Mouse (Mus musculus): ENCODE measurements at regions not wholly inside any gene's neighbourhood (a gene's known extent, or its start where the extent isn't known, plus 50 kb on each side); places are given as distances from the start of the nearest gene placed in this dataset.

GRCm38 (mm10) chr11:90088473-90088872, 58.3 kb downstream of the Tmem100 start:
- no peak for ATAC-seq (ENCODE audit: low FRiP score)
- WGBS, result 88% methylated on average over 4 of the region's 4 CpGs

GRCm38 (mm10) chr11:90094052-90094451, 63.9 kb downstream of the Tmem100 start:
- 84% methylated on average over 7 of the region's 7 CpGs for WGBS

More at GRCm38 (mm10) chr11:90088473-90088872, 58.3 kb downstream of the Tmem100 start:
- Histone ChIP-seq H3K4me3 (replicated peaks) (no peak overlapping the region), H3K4me1 (peaks cover 4% of the 10 kb centered on the region; the same call in 1 of the 2 replicates), H3K36me3 (replicated peaks) (no peaks in the 10 kb centered on the region), H3K9ac (no peak overlapping the region), H3K4me2 (no peak overlapping the region), H3K9me3 (no peaks in the 10 kb centered on the region), H3K27me3 (no peaks in the 10 kb centered on the region), H3K27ac (no peak overlapping the region)

GRCm38 (mm10) chr11:90094700-90095355, 64.7 kb downstream of the Tmem100 start:
- no peaks in the 10 kb centered on the region for H3K9me3 ChIP-seq
- no peak for ATAC-seq (ENCODE audit: low FRiP score)
- no peaks in the 10 kb centered on the region for H3K27me3 ChIP-seq
- 86% methylated on average over 7 of the region's 7 CpGs for WGBS
- no peaks in the 10 kb centered on the region for H3K4me1 ChIP-seq
- no peaks in the 10 kb centered on the region for H3K36me3 ChIP-seq (replicated peaks)
- no peak overlapping the region for H3K4me3 ChIP-seq (replicated peaks)
- H3K27ac ChIP-seq, result no peak overlapping the region
- no peak overlapping the region for H3K9ac ChIP-seq
- no peak overlapping the region for H3K4me2 ChIP-seq

More at GRCm38 (mm10) chr11:90094052-90094451, 63.9 kb downstream of the Tmem100 start:
- Histone ChIP-seq H3K9me3 (no peaks in the 10 kb centered on the region), H3K36me3 (replicated peaks) (no peaks in the 10 kb centered on the region), H3K27me3 (no peaks in the 10 kb centered on the region), H3K27ac (no peak overlapping the region), H3K4me1 (no peaks in the 10 kb centered on the region), H3K9ac (no peak overlapping the region), H3K4me2 (no peak overlapping the region), H3K4me3 (replicated peaks) (no peak overlapping the region)
- no peak for ATAC-seq (ENCODE audit: low FRiP score)

GRCm38 (mm10) chr11:90098471-90098870, 68.3 kb downstream of the Tmem100 start:
- no peaks in the 10 kb centered on the region for H3K9me3 ChIP-seq
- no peak for ATAC-seq (ENCODE audit: low FRiP score)
- 69% methylated on average over 7 of the region's 7 CpGs for WGBS
- no peaks in the 10 kb centered on the region for H3K36me3 ChIP-seq (replicated peaks)
- no peaks in the 10 kb centered on the region for H3K4me1 ChIP-seq
- H3K4me3 ChIP-seq (replicated peaks), result no peak overlapping the region
- no peak overlapping the region for H3K9ac ChIP-seq
- no peaks in the 10 kb centered on the region for H3K27me3 ChIP-seq
- no peak overlapping the region for H3K4me2 ChIP-seq
- H3K27ac ChIP-seq, result no peak overlapping the region

- Histone ChIP-seq H3K9me3 (no peaks in the 10 kb centered on the region), H3K27ac (no peak overlapping the region), H3K4me1 (no peaks in the 10 kb centered on the region), H3K4me2 (no peak overlapping the region), H3K9ac (no peak overlapping the region), H3K36me3 (replicated peaks) (no peaks in the 10 kb centered on the region), H3K4me3 (replicated peaks) (no peak overlapping the region), H3K27me3 (no peaks in the 10 kb centered on the region)
- ATAC-seq (ENCODE audit: low FRiP score), result no peak
- 50% methylated on average over 1 of the region's 1 CpGs for WGBS
Observed at GRCm38 (mm10) chr11:90099178-90099577, 69.0 kb downstream of the Tmem100 start.

- no peaks in the 10 kb centered on the region for H3K9me3 ChIP-seq
- no peaks in the 10 kb centered on the region for H3K27me3 ChIP-seq
- 85% methylated on average over 2 of the region's 2 CpGs for WGBS
- ATAC-seq (ENCODE audit: low FRiP score), result no peak
- H3K9ac ChIP-seq, result no peak overlapping the region
- H3K36me3 ChIP-seq (replicated peaks), result no peaks in the 10 kb centered on the region
- no peak overlapping the region for H3K4me3 ChIP-seq (replicated peaks)
- no peaks in the 10 kb centered on the region for H3K4me1 ChIP-seq
- no peak overlapping the region for H3K27ac ChIP-seq
- H3K4me2 ChIP-seq, result no peak overlapping the region
Observed at GRCm38 (mm10) chr11:90100161-90100560, 70.0 kb downstream of the Tmem100 start.

GRCm38 (mm10) chr11:90101284-90101683, 71.1 kb downstream of the Tmem100 start:
- Histone ChIP-seq H3K4me3 (replicated peaks) (no peak overlapping the region), H3K27me3 (no peaks in the 10 kb centered on the region), H3K9ac (no peak overlapping the region), H3K36me3 (replicated peaks) (no peaks in the 10 kb centered on the region), H3K4me1 (no peaks in the 10 kb centered on the region; the same call in 1 of the 2 replicates), H3K9me3 (no peaks in the 10 kb centered on the region), H3K4me2 (no peak overlapping the region), H3K27ac (no peak overlapping the region)
- 86% methylated on average over 8 of the region's 8 CpGs for WGBS
- ATAC-seq (ENCODE audit: low FRiP score), result no peak

- Histone ChIP-seq H3K36me3 (replicated peaks) (no peaks in the 10 kb centered on the region), H3K27me3 (no peaks in the 10 kb centered on the region), H3K4me1 (peaks cover 17% of the 10 kb centered on the region), H3K4me2 (no peak overlapping the region), H3K4me3 (replicated peaks) (no peak overlapping the region), H3K27ac (no peak overlapping the region), H3K9me3 (no peaks in the 10 kb centered on the region), H3K9ac (no peak overlapping the region)
- no peak for ATAC-seq (ENCODE audit: low FRiP score)
- WGBS, result 62% methylated on average over 12 of the region's 12 CpGs
Observed at GRCm38 (mm10) chr11:90106063-90106798, 76.1 kb downstream of the Tmem100 start.

- Histone ChIP-seq H3K4me2 (peak overlapping the region; percentile 21; the same call in 1 of the 2 replicates), H3K9me3 (no peaks in the 10 kb centered on the region), H3K9ac (no peak overlapping the region), H3K36me3 (replicated peaks) (no peaks in the 10 kb centered on the region), H3K27me3 (no peaks in the 10 kb centered on the region), H3K27ac (peak overlapping the region; percentile 66), H3K4me1 (peaks cover 17% of the 10 kb centered on the region), H3K4me3 (replicated peaks) (no peak overlapping the region)
- ATAC-seq (ENCODE audit: low FRiP score), result peak; percentile 75; the same call in 1 of the 2 replicates
- WGBS, result 3% methylated on average over 2 of the region's 2 CpGs
Observed at GRCm38 (mm10) chr11:90109681-90110111, 77.8 kb upstream of the Gm45716 start.

GRCm38 (mm10) chr11:90110170-90110569, 77.3 kb upstream of the Gm45716 start:
- WGBS, result 40% methylated on average over 3 of the region's 3 CpGs

GRCm38 (mm10) chr11:90112174-90112573, 75.3 kb upstream of the Gm45716 start:
- no peaks in the 10 kb centered on the region for H3K9me3 ChIP-seq
- WGBS, result 50% methylated on average over 7 of the region's 7 CpGs

More at GRCm38 (mm10) chr11:90110170-90110569, 77.3 kb upstream of the Gm45716 start:
- Histone ChIP-seq H3K9me3 (no peaks in the 10 kb centered on the region), H3K4me3 (replicated peaks) (no peak overlapping the region), H3K27me3 (no peaks in the 10 kb centered on the region), H3K36me3 (replicated peaks) (no peaks in the 10 kb centered on the region), H3K27ac (no peak overlapping the region), H3K4me1 (peaks cover 17% of the 10 kb centered on the region), H3K4me2 (no peak overlapping the region), H3K9ac (no peak overlapping the region)
- ATAC-seq (ENCODE audit: low FRiP score), result peak; percentile 10; the same call in 1 of the 2 replicates

GRCm38 (mm10) chr11:90116676-90117663, 70.5 kb upstream of the Gm45716 start:
- no peak overlapping the region for H3K9ac ChIP-seq
- no peaks in the 10 kb centered on the region for H3K9me3 ChIP-seq
- H3K4me2 ChIP-seq, result no peak overlapping the region
- no peaks in the 10 kb centered on the region for H3K36me3 ChIP-seq (replicated peaks)
- peaks cover 11% of the 10 kb centered on the region for H3K4me1 ChIP-seq
- no peak for ATAC-seq (ENCODE audit: low FRiP score)
- no peak overlapping the region for H3K27ac ChIP-seq
- H3K27me3 ChIP-seq, result no peaks in the 10 kb centered on the region
- H3K4me3 ChIP-seq (replicated peaks), result no peak overlapping the region
- 39% methylated on average over 20 of the region's 20 CpGs for WGBS

More at GRCm38 (mm10) chr11:90112174-90112573, 75.3 kb upstream of the Gm45716 start:
- Histone ChIP-seq H3K27me3 (no peaks in the 10 kb centered on the region), H3K4me2 (no peak overlapping the region), H3K4me1 (peaks cover 23% of the 10 kb centered on the region), H3K27ac (no peak overlapping the region), H3K36me3 (replicated peaks) (no peaks in the 10 kb centered on the region), H3K9ac (no peak overlapping the region), H3K4me3 (replicated peaks) (no peak overlapping the region)
- ATAC-seq (ENCODE audit: low FRiP score), result no peak
